8 mouse cellular contexts compared by ENCODE assay signal in genomic region chr7:80860227-80860626, GRCm38 (mm10). TPM values are rescaled to one million over a fixed set of nuclear protein-coding genes. Genes with fewer than 3 reads are reported as not detected.
DNase-seq lines count a peak whose midpoint lies in the region; ATAC-seq and TF ChIP-seq lines count a peak whose summit lies in the region.

No protein-coding gene starts in this region.

- peaks cover 13% of the 10 kb centered on the region for H3K36me3 ChIP-seq in intestine, embryonic 14.5 days (ENCODE audit: control insufficient read depth, insufficient read depth, low read length)
- no peaks in the 10 kb centered on the region for H3K36me3 ChIP-seq in liver, embryonic 15.5 days (replicated peaks)
- H3K36me3 ChIP-seq in thymus, adult 2 months (ENCODE audit: control insufficient read depth, insufficient read depth, low read length), result no peaks in the 10 kb centered on the region

- intact Hi-C loops in gastrocnemius, postnatal 14 days (cut with DNase I; ENCODE audit: low total_unique reads), result loop anchor here (5.0 kb wide), 1 partner anchor 297 kb away; no protein-coding TSS in a partner anchor

- TF ChIP-seq POLR2A in thymus, adult 2 months (IDR thresholded peaks at IDR 0.05; ENCODE audit: control insufficient read depth, extremely low read depth, insufficient read depth, low read length, poor library complexity), result no peak

- WGBS in intestine, embryonic 14.5 days, result under 1% methylated on average over 13 of the region's 13 CpGs
- 1% methylated on average over 13 of the region's 13 CpGs for WGBS in liver, embryonic 15.5 days (ENCODE audit: insufficient replicate concordance)
- WGBS in thymus, adult 2 months, result under 1% methylated on average over 13 of the region's 13 CpGs

- peak overlapping the region; percentile 51 for H3K9ac ChIP-seq in intestine, embryonic 14.5 days (ENCODE audit: low read length)
- H3K9ac ChIP-seq in liver, embryonic 15.5 days, result no peak overlapping the region

- H3K27me3 ChIP-seq in intestine, embryonic 14.5 days (replicated peaks; ENCODE audit: control insufficient read depth, insufficient read depth, low read length), result no peaks in the 10 kb centered on the region
- H3K27me3 ChIP-seq in liver, embryonic 15.5 days, result no peaks in the 10 kb centered on the region
- H3K27me3 ChIP-seq in thymus, adult 2 months (ENCODE audit: control insufficient read depth, insufficient read depth, low read length), result no peaks in the 10 kb centered on the region

- H3K4me3 ChIP-seq in intestine, embryonic 14.5 days (ENCODE audit: low read depth, low read length), result peak overlapping the region; percentile 90
- peak overlapping the region; percentile 76 for H3K4me3 ChIP-seq in liver, embryonic 15.5 days (replicated peaks)
- H3K4me3 ChIP-seq in thymus, adult 2 months (ENCODE audit: control insufficient read depth, insufficient read depth, low read length), result peak overlapping the region; percentile 39

- no peak overlapping the region for H3K27ac ChIP-seq in intestine, embryonic 14.5 days (ENCODE audit: low read depth)
- H3K27ac ChIP-seq in liver, embryonic 15.5 days (replicated peaks), result no peak overlapping the region
- H3K27ac ChIP-seq in thymus, adult 2 months (ENCODE audit: control insufficient read depth, insufficient read depth, low read length), result peak overlapping the region; percentile 9; the same call in 1 of the 2 replicates

- DNase-seq in urinary bladder, postnatal 14 days (ENCODE audit: low spot score), result peak; percentile 60
- no peak for DNase-seq in urinary bladder, postnatal 10 days (ENCODE audit: low spot score)
- peak; percentile 69 for DNase-seq in cerebellum, adult 9-10 months
- peak; percentile 13 for DNase-seq in gastrocnemius, postnatal 14 days
- peak; percentile 79 for DNase-seq in intestine, embryonic 14.5 days (ENCODE audit: low spot score)
- peak; percentile 75 to 79 for DNase-seq in natural killer cell, adult 2 months (ENCODE audit: low spot score in 2 of 2)
- DNase-seq in thymus, adult 2 months, result peak; percentile 79

- peak overlapping the region; percentile 90 for H3K4me2 ChIP-seq in intestine, embryonic 14.5 days (ENCODE audit: low read length)
- peak overlapping the region; percentile 95 for H3K4me2 ChIP-seq in liver, embryonic 15.5 days

- peaks cover 22% of the 10 kb centered on the region for H3K4me1 ChIP-seq in intestine, embryonic 14.5 days (replicated peaks; ENCODE audit: control insufficient read depth, insufficient read depth, low read length)
- peaks cover 32% of the 10 kb centered on the region for H3K4me1 ChIP-seq in liver, embryonic 15.5 days (replicated peaks)
- peaks cover 28% of the 10 kb centered on the region for H3K4me1 ChIP-seq in thymus, adult 2 months (replicated peaks; ENCODE audit: control insufficient read depth, insufficient read depth, low read length)

- H3K9me3 ChIP-seq in intestine, embryonic 14.5 days (ENCODE audit: control insufficient read depth, low read length), result no peaks in the 10 kb centered on the region
- H3K9me3 ChIP-seq in liver, embryonic 15.5 days (replicated peaks), result no peaks in the 10 kb centered on the region

- ATAC-seq in intestine, embryonic 14.5 days (replicated peaks; ENCODE audit: low FRiP score, low TSS enrichment, low read depth), result peak; percentile 64
- ATAC-seq in liver, embryonic 15.5 days (ENCODE audit: insufficient read depth), result peak; percentile 37; the same call in 1 of the 2 replicates

- TF ChIP-seq CTCF in thymus, adult 2 months (IDR thresholded peaks at IDR 0.05; ENCODE audit: borderline replicate concordance, control insufficient read depth, extremely low read depth, insufficient read depth, low read length, poor library complexity), result no peak

RNA-seq across cellular contexts. Expression of gene Zscan2, which starts 0.5 kb away (rescaled TPM):
- 1 to 10 TPM; 1.5 to 2.8 TPM for total RNA-seq in gastrocnemius, postnatal 14 days (2021)
- 2.4 and 3.3 TPM in 2 replicates for polyA plus RNA-seq in intestine, embryonic 14.5 days (2014; fragmentation: Nextera tagmentation; extraction: Ambion mirVana)
- polyA plus RNA-seq in liver, embryonic 15.5 days (2015; fragmentation: Nextera tagmentation; extraction: Ambion mirVana), result 0.26 and 0.45 TPM in 2 replicates
- 25.5 and 26.2 TPM in 2 replicates for polyA plus RNA-seq in thymus, adult 2 months (2012; rRNA removed)

RNA-seq across cellular contexts. Expression of gene Iqgap1, which starts 34.5 kb away (rescaled TPM):
- total RNA-seq in gastrocnemius, postnatal 14 days (2021), result 10 to 100 TPM; 28.9 to 36.1 TPM
- 81.7 and 82.5 TPM in 2 replicates for polyA plus RNA-seq in intestine, embryonic 14.5 days (2014; fragmentation: Nextera tagmentation; extraction: Ambion mirVana)
- 14.4 and 15.5 TPM in 2 replicates for polyA plus RNA-seq in liver, embryonic 15.5 days (2015; fragmentation: Nextera tagmentation; extraction: Ambion mirVana)
- polyA plus RNA-seq in thymus, adult 2 months (2012; rRNA removed), result 112 and 119 TPM in 2 replicates

RNA-seq across cellular contexts. Expression of gene Wdr73, which starts 40.8 kb away (rescaled TPM):
- 1 to 10 TPM; 3.7 to 4.1 TPM for total RNA-seq in gastrocnemius, postnatal 14 days (2021)
- polyA plus RNA-seq in intestine, embryonic 14.5 days (2014; fragmentation: Nextera tagmentation; extraction: Ambion mirVana), result 34.4 and 37.9 TPM in 2 replicates
- polyA plus RNA-seq in liver, embryonic 15.5 days (2015; fragmentation: Nextera tagmentation; extraction: Ambion mirVana), result 13.2 and 13.7 TPM in 2 replicates
- polyA plus RNA-seq in thymus, adult 2 months (2012; rRNA removed), result 27.2 and 31.3 TPM in 2 replicates

RNA-seq across cellular contexts. Expression of gene Nmb, which starts 44.6 kb away (rescaled TPM):
- total RNA-seq in gastrocnemius, postnatal 14 days (2021), result 1 to 10 TPM; 1.7 to 4.5 TPM
- polyA plus RNA-seq in intestine, embryonic 14.5 days (2014; fragmentation: Nextera tagmentation; extraction: Ambion mirVana), result 7.1 and 7.4 TPM in 2 replicates
- 0.93 and 1.3 TPM in 2 replicates for polyA plus RNA-seq in liver, embryonic 15.5 days (2015; fragmentation: Nextera tagmentation; extraction: Ambion mirVana)
- 20.1 and 24.5 TPM in 2 replicates for polyA plus RNA-seq in thymus, adult 2 months (2012; rRNA removed)

Comparison
In these comparisons a context has a peak if more than half of its experiments do, and no peak if none do; other contexts are left out.
1. H3K4me3 ChIP-seq: peak in every context shown above with its lines; median percentile 90 in intestine, embryonic 14.5 days; 76 in liver, embryonic 15.5 days; 39 in thymus, adult 2 months.